Mouse (Mus musculus) kidney, adult 2 months (tissue): Measurements from ENCODE around the gene Ccdc169.

ENCODE experiments used
- CTCF ChIP-seq: fragments of 200-500 bp; conservative IDR thresholded peaks from 2 replicates; pipeline ENCODE4 v1.5.1; 2011; ENCODE audit warnings: low read depth, mild to moderate bottlenecking, control low read depth, low read length, moderate library complexity, mixed read lengths; ENCODE audit not compliant: insufficient read depth, insufficient read length
- POLR2A ChIP-seq: fragments of 200-500 bp; IDR thresholded peaks from one replicate; pipeline ENCODE4 v1.6.1; 2011; ENCODE audit warnings: low read depth, low read length, control low read depth

GRCm38 (mm10) chr3:55172478-55172877 is 35.3 kb downstream of the Ccdc169 start:
- TF ChIP-seq CTCF (no peak), POLR2A (no peak)
